In the genomic region with DNA sequence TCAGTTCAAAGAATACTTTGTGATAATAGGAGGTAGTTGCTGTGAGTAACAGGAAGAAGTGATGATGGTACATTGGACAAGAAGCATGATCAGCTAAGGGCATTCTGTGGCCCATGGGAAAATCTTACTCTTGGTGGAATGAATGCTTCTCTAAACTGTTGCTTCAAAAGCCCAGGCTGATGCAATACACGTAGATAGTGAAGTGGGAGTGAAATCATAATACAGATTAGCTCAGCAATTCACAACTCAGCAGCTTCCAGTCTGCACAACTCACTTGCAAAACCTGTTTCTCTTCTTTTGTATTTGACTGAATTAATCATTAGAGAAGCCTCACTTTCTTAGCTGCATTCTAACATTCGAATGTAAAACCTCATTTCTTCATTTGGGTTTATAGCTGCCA, we compare ENCODE assay signal across 13 mouse cellular contexts. TPM values are rescaled to one million over a fixed set of nuclear protein-coding genes. Genes with fewer than 3 reads are reported as not detected.
DNase-seq lines count a peak whose midpoint lies in the region; ATAC-seq lines count a peak whose summit lies in the region.
"Had no signal": no experiment of that assay in that cellular context is flagged by ENCODE, and none has a peak within 500 bp of the region (broad histone marks: within the 10 kb centered on the region; RNA-seq: fewer than 3 reads in every experiment).

No protein-coding gene starts in this region.

- DNase-seq in 416B (ENCODE audit: low read depth), result peak; percentile 42
- peak; percentile 22 for DNase-seq in A20 (ENCODE audit: low read depth, low spot score)
- DNase-seq in gastrocnemius, adult 18-20 months (ENCODE audit: low spot score), result no peak
- DNase-seq in retina, postnatal 1 day, result no peak
- no peak for DNase-seq in Muller cell, postnatal 12 days (ENCODE audit: inconsistent ontology term)
- DNase-seq: cerebellum, postnatal 14 days; kidney, adult 8-10 months; thymus, adult 2 months had no signal

- no peak for ATAC-seq in limb, embryonic 15.5 days (ENCODE audit: insufficient number of reproducible peaks, low FRiP score, low TSS enrichment, low read depth)
- peak; percentile 50; the same call in 1 of the 2 replicates for ATAC-seq in monocyte, adult 5-6 weeks (replicated peaks; ENCODE audit: insufficient number of reproducible peaks, low FRiP score, low TSS enrichment, poor library complexity, severe bottlenecking)

- no peak overlapping the region for H3K9ac ChIP-seq in limb, embryonic 15.5 days
- H3K9ac ChIP-seq: hindbrain, embryonic 13.5 days; limb, embryonic 12.5 days; midbrain, embryonic 12.5 days had no signal

- H3K27ac ChIP-seq in limb, embryonic 15.5 days, result 0 out of 2 replicates have a peak overlapping the region, but pooled peaks have one; percentile 43
- H3K27ac ChIP-seq: hindbrain, embryonic 13.5 days; limb, embryonic 12.5 days; midbrain, embryonic 12.5 days had no signal

- H3K27me3 ChIP-seq in limb, embryonic 15.5 days, result no peaks in the 10 kb centered on the region
- H3K27me3 ChIP-seq: hindbrain, embryonic 13.5 days; limb, embryonic 12.5 days; midbrain, embryonic 12.5 days had no signal

- WGBS in limb, embryonic 15.5 days, result 43% methylated on average over 2 of the region's 2 CpGs

- H3K4me3 ChIP-seq in limb, embryonic 15.5 days, result no peak overlapping the region
- H3K4me3 ChIP-seq: hindbrain, embryonic 13.5 days; limb, embryonic 12.5 days; midbrain, embryonic 12.5 days had no signal

- no peaks in the 10 kb centered on the region for H3K9me3 ChIP-seq in limb, embryonic 15.5 days
- H3K9me3 ChIP-seq: hindbrain, embryonic 13.5 days; limb, embryonic 12.5 days; midbrain, embryonic 12.5 days had no signal

- no peak overlapping the region for H3K4me2 ChIP-seq in limb, embryonic 15.5 days
- H3K4me2 ChIP-seq: hindbrain, embryonic 13.5 days; limb, embryonic 12.5 days; midbrain, embryonic 12.5 days had no signal

- no peaks in the 10 kb centered on the region for H3K36me3 ChIP-seq in limb, embryonic 15.5 days
- H3K36me3 ChIP-seq: hindbrain, embryonic 13.5 days; limb, embryonic 12.5 days; midbrain, embryonic 12.5 days had no signal

- no peaks in the 10 kb centered on the region for H3K4me1 ChIP-seq in limb, embryonic 15.5 days
- H3K4me1 ChIP-seq: hindbrain, embryonic 13.5 days; limb, embryonic 12.5 days; midbrain, embryonic 12.5 days had no signal

RNA-seq across cellular contexts. Expression of a gene that starts 6.4 kb away (rescaled TPM):
- polyA plus RNA-seq in limb, embryonic 15.5 days (2015; fragmentation: Nextera tagmentation; extraction: Ambion mirVana), result 87.8 and 92.8 TPM in 2 replicates
- total RNA-seq in monocyte, adult 5-6 weeks (2017), result 248 to 277 TPM (median 251 TPM) in 3 replicates
- 10 to 100 TPM; 36.9 to 38.2 TPM for total RNA-seq in gastrocnemius, adult 18-20 months (2021)

Comparison
In these comparisons a context has a peak if more than half of its experiments do, and no peak if none do; other contexts are left out.
1. DNase-seq: peak in 416B (single experiment) and A20 (single experiment); none in gastrocnemius, adult 18-20 months (single experiment), retina, postnatal 1 day (single experiment) and Muller cell, postnatal 12 days (single experiment).